Mouse (Mus musculus): ENCODE measurements around the gene Gm21256.
"Not testable (repeated sequence)": the region's sequence is repeated elsewhere in the genome, so short reads cannot be mapped to it uniquely, and the experiment has no call there.

The Gm21256 gene

DNA sequence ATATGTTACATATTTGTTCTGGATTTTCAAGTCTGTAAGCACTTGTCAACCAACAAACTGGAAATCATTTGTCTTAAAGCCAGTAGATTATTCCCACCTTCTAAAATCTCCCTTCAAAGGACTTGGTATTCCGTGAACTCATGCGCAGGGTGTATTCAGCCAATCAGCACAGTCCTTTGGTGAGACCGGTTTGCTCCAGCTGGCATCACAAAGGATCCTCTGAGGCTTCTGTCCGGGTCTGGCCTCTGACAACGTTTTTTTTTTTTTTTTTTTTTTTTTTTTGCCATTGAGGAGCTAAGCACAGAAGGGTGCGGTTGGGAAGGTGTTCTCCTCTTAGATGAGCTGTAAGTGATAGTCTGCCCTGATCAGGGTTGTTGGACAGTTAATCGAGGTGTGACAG, at the start of gene Gm21256:
Gm21256 (plus strand) TSS at position 301 of the 400 bp plus-strand sequence.
- DNase-seq (ENCODE audit: low read depth, low spot score), result not testable (repeated sequence)

All from skeletal muscle tissue, adult 2 months (tissue).